ENCODE assay signal across 8 mouse cellular contexts in the genomic region with DNA sequence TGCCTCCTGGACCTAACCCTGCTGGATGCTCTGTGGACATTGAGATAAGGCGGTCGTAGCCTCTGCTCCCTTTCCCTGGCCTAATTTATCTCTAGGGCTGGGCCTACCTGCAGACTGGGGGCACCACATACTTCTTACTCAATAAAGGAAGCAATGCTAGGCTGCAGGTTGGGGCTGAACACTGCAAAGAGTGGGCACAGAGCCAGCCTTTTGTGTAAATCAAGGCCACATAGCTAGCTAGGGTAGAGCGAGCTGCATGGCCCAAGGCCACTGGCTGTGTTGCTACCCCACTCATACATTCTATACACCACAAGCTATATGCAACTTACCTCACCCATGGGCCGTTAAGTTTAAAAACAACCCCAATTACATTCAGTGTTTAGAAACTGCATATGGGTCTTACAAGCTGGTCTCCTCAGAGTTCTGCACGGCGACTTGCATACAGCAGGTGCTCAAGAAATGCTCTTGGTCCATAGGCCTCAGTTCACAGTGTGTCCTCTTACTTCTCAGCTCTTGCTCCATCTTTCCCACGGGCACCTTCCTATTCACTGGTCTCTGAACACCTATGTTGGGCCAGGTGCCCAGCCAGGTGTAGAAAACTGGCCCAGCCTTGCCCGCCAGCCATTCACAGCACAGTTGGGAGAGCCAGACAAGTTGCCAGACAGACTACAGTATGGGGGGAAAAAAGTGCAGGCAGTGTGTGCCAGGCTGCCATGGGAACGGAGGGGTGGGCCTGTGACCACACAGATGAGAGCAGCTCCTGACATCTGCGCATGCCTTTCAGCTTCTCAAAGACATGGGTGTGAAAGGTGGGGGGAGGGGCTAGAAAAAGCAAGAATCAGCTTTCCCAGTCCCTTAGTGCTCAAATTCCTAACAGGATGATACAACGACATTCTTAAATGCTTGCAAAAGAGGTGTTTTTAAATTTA. TPM values are rescaled to one million over a fixed set of nuclear protein-coding genes. Genes with fewer than 3 reads are reported as not detected.
DNase-seq lines count a peak whose midpoint lies in the region; ATAC-seq lines count a peak whose summit lies in the region.

No protein-coding gene starts in this region.

- H3K4me1 ChIP-seq in hindbrain, embryonic 16.5 days (ENCODE audit: control insufficient read depth, insufficient read depth, low read depth, low read length): peaks cover 16% of the 10 kb centered on the region
- peaks cover 26% of the 10 kb centered on the region for H3K4me1 ChIP-seq in limb, embryonic 10.5 days

- WGBS in hindbrain, embryonic 16.5 days: 64% methylated on average over 11 of the region's 11 CpGs
- WGBS in limb, embryonic 10.5 days: 86% methylated on average over 11 of the region's 11 CpGs

- H3K4me2 ChIP-seq in hindbrain, embryonic 16.5 days (ENCODE audit: low read length): no peak overlapping the region

- H3K36me3 ChIP-seq in hindbrain, embryonic 16.5 days (ENCODE audit: control insufficient read depth, insufficient read depth, low read length): no peaks in the 10 kb centered on the region
- no peaks in the 10 kb centered on the region for H3K36me3 ChIP-seq in limb, embryonic 10.5 days

- H3K9ac ChIP-seq in hindbrain, embryonic 16.5 days (ENCODE audit: low read depth, low read length): no peak overlapping the region; the same call in 1 of the 2 replicates

- ATAC-seq in hindbrain, embryonic 16.5 days: peak; percentile 74
- no peak for ATAC-seq in cerebellum, adult (ENCODE audit: insufficient number of reproducible peaks, low FRiP score, low TSS enrichment)

- H3K27me3 ChIP-seq in hindbrain, embryonic 16.5 days (replicated peaks; ENCODE audit: control insufficient read depth, insufficient read depth, low read length): no peaks in the 10 kb centered on the region
- H3K27me3 ChIP-seq in limb, embryonic 10.5 days (ENCODE audit: low read depth, poor library complexity, severe bottlenecking): no peaks in the 10 kb centered on the region

- H3K4me3 ChIP-seq in hindbrain, embryonic 16.5 days (ENCODE audit: low read length): no peak overlapping the region
- H3K4me3 ChIP-seq in limb, embryonic 10.5 days: no peak overlapping the region

- no peaks in the 10 kb centered on the region for H3K9me3 ChIP-seq in hindbrain, embryonic 16.5 days (ENCODE audit: control insufficient read depth, low read length)
- H3K9me3 ChIP-seq in limb, embryonic 10.5 days (replicated peaks): no peaks in the 10 kb centered on the region

- DNase-seq in ES-CJ7 (ENCODE audit: low read depth, low spot score): peak; percentile 36
- DNase-seq in brain, embryonic 18.5 days (ENCODE audit: low read depth, low spot score): peak; percentile 79
- DNase-seq in limb, embryonic 10.5 days (ENCODE audit: low spot score): no peak
- peak; percentile 71 for DNase-seq in right cerebral cortex, postnatal 4 days
- no peak for DNase-seq in urinary bladder, postnatal 10 days (ENCODE audit: low spot score)
- DNase-seq in thymus, postnatal 25 days: no peak

- no peak overlapping the region for H3K27ac ChIP-seq in hindbrain, embryonic 16.5 days (ENCODE audit: low read depth, low read length)
- H3K27ac ChIP-seq in limb, embryonic 10.5 days: 0 out of 2 replicates have a peak overlapping the region, but pooled peaks have one; percentile 0

RNA-seq across cellular contexts. Expression of a gene that starts 13.5 kb away (rescaled TPM):
- polyA plus RNA-seq in hindbrain, embryonic 16.5 days (2015; fragmentation: Nextera tagmentation; extraction: Ambion mirVana): 6.6 and 8.3 TPM in 2 replicates
- 9.7 and 10.7 TPM in 2 replicates for polyA plus RNA-seq in limb, embryonic 10.5 days (2016; fragmentation: Nextera tagmentation; extraction: Ambion mirVana)

Comparison
In these comparisons a context has a peak if more than half of its experiments do, and no peak if none do; other contexts are left out.
1. DNase-seq: peak in ES-CJ7 (single experiment), brain, embryonic 18.5 days (single experiment) and right cerebral cortex, postnatal 4 days (single experiment); none in limb, embryonic 10.5 days (single experiment), urinary bladder, postnatal 10 days (single experiment) and thymus, postnatal 25 days (single experiment).